Mouse (Mus musculus): ENCODE data around the gene Eno2.

The Eno2 gene

GRCm38 (mm10) chr6:124738511-124739023, 30.9 kb downstream of the Eno2 start, which contains the start of gene Ptpn6:
Gene Ptpn6 (minus strand): TSS chr6:124738714.
- peak; percentile 85 to 93 for DNase-seq

GRCm38 (mm10) chr6:124737040-124737439, 32.4 kb downstream of the Eno2 start:
- no peak for DNase-seq

- DNase-seq, result no peak
Measured at GRCm38 (mm10) chr6:124734417-124734816, 35.1 kb downstream of the Eno2 start.

GRCm38 (mm10) chr6:124732476-124733370, 36.8 kb downstream of the Eno2 start:
- peak; percentile 81 to 85 for DNase-seq

- no peak for DNase-seq
Measured at GRCm38 (mm10) chr6:124731038-124731437, 38.4 kb downstream of the Eno2 start.

- peak in 1 of 2 experiments; percentile 33 for DNase-seq
Measured at GRCm38 (mm10) chr6:124729850-124730705, 39.4 kb downstream of the Eno2 start.

- no peak for DNase-seq
Measured at GRCm38 (mm10) chr6:124728621-124729020, 40.9 kb downstream of the Eno2 start.

- no peak for DNase-seq
Measured at GRCm38 (mm10) chr6:124724472-124724871, 45.0 kb downstream of the Eno2 start.

GRCm38 (mm10) chr6:124723541-124723940, 45.9 kb downstream of the Eno2 start:
- peak in 1 of 2 experiments; percentile 51 for DNase-seq

- no peak for DNase-seq
Measured at GRCm38 (mm10) chr6:124722876-124723473, 46.5 kb downstream of the Eno2 start.

GRCm38 (mm10) chr6:124720904-124721303, 48.6 kb downstream of the Eno2 start:
- no peak for DNase-seq

- DNase-seq, result no peak
Measured at GRCm38 (mm10) chr6:124719354-124719978, 50.0 kb downstream of the Eno2 start.

- peak; percentile 84 to 92 for DNase-seq
Measured at GRCm38 (mm10) chr6:124718703-124719102, 50.8 kb downstream of the Eno2 start.

- DNase-seq, result no peak
Measured at GRCm38 (mm10) chr6:124717968-124718367, 51.5 kb downstream of the Eno2 start.

GRCm38 (mm10) chr6:124716864-124717490, 52.5 kb downstream of the Eno2 start:
- peak; percentile 67 to 69 for DNase-seq

- DNase-seq, result no peak
Measured at GRCm38 (mm10) chr6:124712918-124713317, 56.6 kb downstream of the Eno2 start.

- peak; percentile 99 for DNase-seq
Measured at GRCm38 (mm10) chr6:124711824-124712782, 57.4 kb downstream of the Eno2 start, which contains the start of the genes Emg1 and Phb2. Gene Emg1 (minus strand): TSS chr6:124712178. Gene Phb2 (plus strand): TSS chr6:124712336.
